Comparison of ENCODE assay signal across 16 mouse cellular contexts in the genomic region with DNA sequence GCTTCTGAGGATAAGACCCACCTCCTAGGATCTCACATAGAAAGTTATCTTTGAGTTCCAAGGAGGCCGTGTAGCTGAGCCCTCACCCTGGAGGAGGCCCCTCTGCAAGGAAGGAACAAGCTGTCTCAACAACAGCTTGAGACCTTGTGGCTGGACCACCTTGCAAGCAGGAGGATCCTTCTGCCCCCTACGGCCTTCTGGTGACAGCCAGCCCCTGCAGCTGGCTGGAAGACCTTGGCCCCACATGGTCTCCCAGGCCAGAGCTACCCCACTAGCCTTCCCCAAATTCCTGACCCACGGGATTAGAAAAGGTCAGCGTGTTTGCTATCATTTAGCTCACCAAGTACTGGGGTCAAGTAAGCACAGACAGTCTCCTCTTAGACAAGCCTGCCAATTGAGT.
"Had no signal": no experiment of that assay in that cellular context is flagged by ENCODE, and none has a peak within 500 bp of the region (broad histone marks: within the 10 kb centered on the region; RNA-seq: fewer than 3 reads in every experiment).

No protein-coding gene starts in this region.

- DNase-seq: heart, postnatal 10 days; heart, postnatal 14 days; heart, postnatal 36 days; heart, postnatal 4 days; kidney, adult 11 months; kidney, adult 18-20 months; kidney, adult 2 months; kidney, adult 8-10 months; kidney, adult 9 months; kidney, postnatal 10 days; kidney, postnatal 14 days; kidney, postnatal 25 days; kidney, postnatal 36 days; kidney, postnatal 4 days; layer of hippocampus, adult 9-11 months; layer of hippocampus, postnatal 36 days had no signal
